Mouse (Mus musculus): Measurements from ENCODE around the gene Ucp3.

DNA sequence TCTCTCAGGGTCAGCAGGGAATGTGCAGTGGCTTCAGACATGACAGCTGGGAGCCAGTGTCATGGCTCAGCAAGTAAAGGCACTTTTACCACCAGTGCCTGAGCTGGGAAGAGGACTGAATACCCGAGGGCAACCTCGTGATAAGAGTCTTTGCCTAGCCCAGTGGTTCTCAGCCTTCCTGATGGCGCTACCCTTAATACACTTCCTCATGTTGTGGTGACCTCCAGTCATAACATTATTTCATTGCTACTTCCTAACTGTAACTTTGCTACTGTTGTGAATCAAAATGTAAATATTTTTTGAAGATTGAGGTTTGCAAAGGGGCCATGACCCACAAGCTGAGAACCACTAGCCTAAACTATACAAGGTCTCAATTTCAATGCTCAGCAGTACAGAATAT lies 35.9 kb downstream of the Ucp3 start:
- TF ChIP-seq CTCF (IDR thresholded peaks at IDR 0.05; ENCODE audit: low read depth), result no peak
- TF ChIP-seq EP300 (optimal IDR thresholded peaks at IDR 0.05), result no peak
